Mouse (Mus musculus): ENCODE data around the gene Fnbp1.

GRCm38 (mm10) chr2:31058443-31058842, 83.4 kb downstream of the Fnbp1 start:
- TF ChIP-seq POLR2A (IDR thresholded peaks at IDR 0.05; ENCODE audit: borderline replicate concordance, insufficient read depth, low read length): no peak
- TF ChIP-seq CTCF (IDR thresholded peaks at IDR 0.05; ENCODE audit: borderline replicate concordance, insufficient read depth, low read depth, low read length): no peak

All from cerebellum, adult 2 months (tissue).